Mouse (Mus musculus) hindbrain, embryonic 11.5 days (tissue): ENCODE results near the gene Eid2. TPM values are rescaled to one million over a fixed set of nuclear protein-coding genes. Genes with fewer than 3 reads are reported as not detected.

Experiments
- ATAC-seq: fragments of 200-750 bp; cut with Nextera tagmentation; 2 replicates; pipeline ENCODE4 v1.8.0; 2017; ENCODE audit warnings: mild to moderate bottlenecking, moderate TSS enrichment, moderate library complexity; ENCODE audit not compliant: low FRiP score
- DNase-seq: peaks from one replicate; pipeline ENCODE4 v3.0.0-alpha.2; 2015; ENCODE audit warnings: low spot score
- H3K27ac ChIP-seq: fragments of 300-500 bp; sonication (generic); 2 replicates; pipeline ENCODE4 v1.5.1; 2014; ENCODE audit warnings: mild to moderate bottlenecking, low read depth, low read length
- H3K27me3 ChIP-seq: fragments of 300-500 bp; sonication (generic); 2 replicates; pipeline ENCODE4 v1.6.1; 2014; ENCODE audit warnings: mild to moderate bottlenecking, low read length, moderate library complexity, mixed read lengths; ENCODE audit not compliant: control insufficient read depth, insufficient read depth
- H3K36me3 ChIP-seq: fragments of 300-500 bp; sonication (generic); 2 replicates; pipeline ENCODE4 v1.6.1; 2014; ENCODE audit warnings: mild to moderate bottlenecking, low read length, moderate library complexity, mixed read lengths; ENCODE audit not compliant: control insufficient read depth, insufficient read depth
- H3K4me1 ChIP-seq: fragments of 300-500 bp; sonication (generic); replicated peaks from 2 replicates; pipeline ENCODE4 v1.6.1; 2014; ENCODE audit warnings: low read length, mixed read lengths; ENCODE audit not compliant: control insufficient read depth, insufficient read depth
- H3K4me2 ChIP-seq: fragments of 300-500 bp; sonication (generic); replicated peaks from 2 replicates; pipeline ENCODE4 v1.6.1; 2014; ENCODE audit warnings: mild to moderate bottlenecking, low read depth, low read length
- H3K4me3 ChIP-seq: fragments of 300-500 bp; sonication (generic); 2 replicates; pipeline ENCODE4 v1.5.1; 2014; ENCODE audit warnings: low read depth, low read length
- H3K9ac ChIP-seq: fragments of 300-500 bp; sonication (generic); 2 replicates; pipeline ENCODE4 v1.6.1; 2014; ENCODE audit warnings: low read depth, low read length
- H3K9me3 ChIP-seq: fragments of 300-500 bp; sonication (generic); 2 replicates; pipeline ENCODE4 v1.6.1; 2016; ENCODE audit warnings: low read length; ENCODE audit not compliant: control insufficient read depth
- WGBS: fragments of 180-500 bp; shearing (Covaris S2); extraction: QIAGEN DNeasy Blood & Tissue Kit; methylation state at CpG from one replicate; pipeline ENCODE4 v1.1.7; 2014; 5-methylcytosine and 5-hydroxymethylcytosine counted together
- polyA plus RNA-seq: library from polyadenylated mRNA; unstranded; fragments of >200 nt; fragmentation: Nextera tagmentation; extraction: Ambion mirVana; gene quantifications from 2 replicates; pipeline ENCODE4 v1.2.1, GENCODE M21; 2014

Eid2 gene
- polyA plus RNA-seq, 1 experiment from 2014 or later = 7.2 TPM

- H3K9ac ChIP-seq = no peak overlapping the region
- no peak overlapping the region for H3K4me2 ChIP-seq
- no peaks in the 10 kb centered on the region for H3K4me1 ChIP-seq
- no peak overlapping the region for H3K27ac ChIP-seq
- no peaks in the 10 kb centered on the region for H3K9me3 ChIP-seq
- WGBS = 83% methylated on average over 6 of the region's 6 CpGs
- H3K27me3 ChIP-seq = no peaks in the 10 kb centered on the region
- DNase-seq = peak; percentile 18
- H3K36me3 ChIP-seq = no peaks in the 10 kb centered on the region
- no peak for ATAC-seq
- no peak overlapping the region for H3K4me3 ChIP-seq
Measured at GRCm38 (mm10) chr7:28255476-28255875, 12.2 kb upstream of the Eid2 start.

GRCm38 (mm10) chr7:28262861-28263260 is 4.8 kb upstream of the Eid2 start:
- no peak overlapping the region for H3K27ac ChIP-seq
- 54% methylated on average over 5 of the region's 5 CpGs for WGBS
- H3K27me3 ChIP-seq = no peaks in the 10 kb centered on the region; the same call in 1 of the 2 replicates
- H3K4me2 ChIP-seq = no peak overlapping the region
- ATAC-seq (no peak), DNase-seq (no peak)
- H3K4me3 ChIP-seq = no peak overlapping the region
- H3K36me3 ChIP-seq = no peaks in the 10 kb centered on the region
- H3K4me1 ChIP-seq = no peaks in the 10 kb centered on the region
- no peaks in the 10 kb centered on the region for H3K9me3 ChIP-seq
- H3K9ac ChIP-seq = no peak overlapping the region

DNA sequence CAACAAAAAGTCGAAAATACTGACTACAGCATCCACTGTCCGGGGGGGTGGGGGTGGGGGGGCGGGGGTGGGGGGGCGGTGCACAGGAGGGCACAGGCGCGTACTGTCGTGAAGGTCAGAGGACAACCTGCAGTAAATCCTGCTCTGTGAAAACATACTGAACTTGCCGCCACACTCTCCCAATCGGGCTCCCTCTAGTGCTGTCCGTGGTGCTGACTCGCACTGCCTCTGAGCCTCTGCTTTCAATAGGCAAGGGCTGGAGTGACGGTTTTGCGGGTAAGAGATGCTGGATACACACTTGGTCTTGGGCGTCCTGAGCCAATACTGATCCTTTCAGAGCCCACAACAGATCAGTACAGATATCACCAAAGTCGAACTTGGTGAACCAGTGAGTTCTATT is 3.9 kb upstream of the Eid2 start:
- no peak overlapping the region for H3K27ac ChIP-seq
- no peak overlapping the region for H3K4me3 ChIP-seq
- no peak overlapping the region for H3K4me2 ChIP-seq
- 8% methylated on average over 13 of the region's 15 CpGs for WGBS
- H3K4me1 ChIP-seq = no peaks in the 10 kb centered on the region
- H3K27me3 ChIP-seq = no peaks in the 10 kb centered on the region; the same call in 1 of the 2 replicates
- no peaks in the 10 kb centered on the region for H3K9me3 ChIP-seq
- ATAC-seq (no peak), DNase-seq (peak; percentile 80)
- no peak overlapping the region for H3K9ac ChIP-seq
- H3K36me3 ChIP-seq = no peaks in the 10 kb centered on the region

- Histone ChIP-seq H3K9me3 (no peaks in the 10 kb centered on the region), H3K9ac (no peak overlapping the region), H3K4me3 (no peak overlapping the region), H3K4me1 (no peaks in the 10 kb centered on the region), H3K27me3 (no peaks in the 10 kb centered on the region; the same call in 1 of the 2 replicates), H3K27ac (no peak overlapping the region), H3K36me3 (no peaks in the 10 kb centered on the region), H3K4me2 (no peak overlapping the region)
- DNase-seq = no peak
- no peak for ATAC-seq
- 93% methylated on average over 13 of the region's 13 CpGs for WGBS
Measured at GRCm38 (mm10) chr7:28265391-28265790, 2.3 kb upstream of the Eid2 start.

GRCm38 (mm10) chr7:28268042-28268531 is 406 bp downstream of the Eid2 start:
- Histone ChIP-seq H3K36me3 (peaks cover 5% of the 10 kb centered on the region; the same call in 1 of the 2 replicates), H3K9me3 (no peaks in the 10 kb centered on the region), H3K4me3 (peak overlapping the region; percentile 74), H3K27ac (peak overlapping the region; percentile 90), H3K9ac (peak overlapping the region; percentile 99), H3K27me3 (no peaks in the 10 kb centered on the region; the same call in 1 of the 2 replicates), H3K4me1 (no peaks in the 10 kb centered on the region), H3K4me2 (peak overlapping the region; percentile 79)
- DNase-seq (peak; percentile 70), ATAC-seq (peak; percentile 83)
- WGBS = 0% methylated on average over 39 of the region's 62 CpGs

GRCm38 (mm10) chr7:28268576-28268975 is 895 bp downstream of the Eid2 start:
- Histone ChIP-seq H3K36me3 (peaks cover 5% of the 10 kb centered on the region; the same call in 1 of the 2 replicates), H3K4me2 (peak overlapping the region; percentile 79), H3K9me3 (no peaks in the 10 kb centered on the region), H3K27me3 (no peaks in the 10 kb centered on the region; the same call in 1 of the 2 replicates), H3K4me1 (no peaks in the 10 kb centered on the region), H3K9ac (peak overlapping the region; percentile 99), H3K4me3 (peak overlapping the region; percentile 74), H3K27ac (peak overlapping the region; percentile 90; the same call in 1 of the 2 replicates)
- DNase-seq = no peak
- 33% methylated on average over 16 of the region's 16 CpGs for WGBS
- ATAC-seq = no peak

GRCm38 (mm10) chr7:28269355-28269754 is 1.7 kb downstream of the Eid2 start:
- Histone ChIP-seq H3K4me2 (no peak overlapping the region; the same call in 1 of the 2 replicates), H3K9ac (no peak overlapping the region), H3K9me3 (no peaks in the 10 kb centered on the region), H3K27me3 (no peaks in the 10 kb centered on the region), H3K36me3 (peaks cover 5% of the 10 kb centered on the region; the same call in 1 of the 2 replicates), H3K4me1 (no peaks in the 10 kb centered on the region), H3K27ac (no peak overlapping the region), H3K4me3 (peak overlapping the region; percentile 74; the same call in 1 of the 2 replicates)
- peak; percentile 44 for DNase-seq
- no peak for ATAC-seq
- WGBS = 94% methylated on average over 12 of the region's 12 CpGs

GRCm38 (mm10) chr7:28271761-28272160 is 4.1 kb downstream of the Eid2 start:
- Histone ChIP-seq H3K4me3 (no peak overlapping the region), H3K27ac (no peak overlapping the region), H3K9ac (no peak overlapping the region), H3K36me3 (peaks cover 5% of the 10 kb centered on the region; the same call in 1 of the 2 replicates), H3K4me2 (no peak overlapping the region), H3K4me1 (no peaks in the 10 kb centered on the region), H3K9me3 (no peaks in the 10 kb centered on the region), H3K27me3 (no peaks in the 10 kb centered on the region)
- ATAC-seq (no peak), DNase-seq (no peak)
- 72% methylated on average over 3 of the region's 3 CpGs for WGBS

- Histone ChIP-seq H3K9me3 (no peaks in the 10 kb centered on the region), H3K9ac (no peak overlapping the region), H3K27me3 (no peaks in the 10 kb centered on the region), H3K4me2 (no peak overlapping the region), H3K27ac (no peak overlapping the region), H3K4me1 (peaks cover 3% of the 10 kb centered on the region; the same call in 1 of the 2 replicates), H3K4me3 (no peak overlapping the region), H3K36me3 (0 out of 2 replicates have a peak, but pooled peaks cover 2% of the 10 kb centered on the region)
- WGBS = 63% methylated on average over 8 of the region's 8 CpGs
- no peak for DNase-seq
- ATAC-seq = peak; percentile 43; the same call in 1 of the 2 replicates
Measured at GRCm38 (mm10) chr7:28277237-28277614, 9.5 kb downstream of the Eid2 start.
